Mouse (Mus musculus) limb, embryonic 14.5 days (tissue): Measurements from ENCODE around the gene Glb1l2. TPM values are rescaled to one million over a fixed set of nuclear protein-coding genes. Genes with fewer than 3 reads are reported as not detected.

Experiments
- ATAC-seq: fragments of 200-750 bp; cut with Nextera tagmentation; 2 replicates; pipeline ENCODE4 v1.8.0; 2017; ENCODE audit warnings: low read depth, moderate number of reproducible peaks, moderate TSS enrichment; ENCODE audit not compliant: low FRiP score
- DNase-seq: peaks from one replicate; pipeline ENCODE4 v3.0.0-alpha.2; 2015; ENCODE audit warnings: low spot score
- H3K27ac ChIP-seq: fragments of 300-500 bp; sonication (generic); replicated peaks from 2 replicates; pipeline ENCODE4 v1.5.1; 2014; ENCODE audit warnings: low read depth, mild to moderate bottlenecking, low read length, moderate library complexity, mixed read lengths
- H3K27me3 ChIP-seq: fragments of 300-500 bp; sonication (generic); 2 replicates; pipeline ENCODE4 v1.6.1; 2014; ENCODE audit warnings: low read length, mixed read lengths; ENCODE audit not compliant: control insufficient read depth, insufficient read depth
- H3K36me3 ChIP-seq: fragments of 300-500 bp; sonication (generic); 2 replicates; pipeline ENCODE4 v1.6.1; 2014; ENCODE audit warnings: mild to moderate bottlenecking, low read length, moderate library complexity, mixed read lengths; ENCODE audit not compliant: control insufficient read depth, insufficient read depth
- H3K4me1 ChIP-seq: fragments of 300-500 bp; sonication (generic); 2 replicates; pipeline ENCODE4 v1.6.1; 2014; ENCODE audit warnings: antibody characterized with exemption, low read length, mixed read lengths; ENCODE audit not compliant: control insufficient read depth, insufficient read depth
- H3K4me2 ChIP-seq: fragments of 300-500 bp; sonication (generic); replicated peaks from 2 replicates; pipeline ENCODE4 v1.6.1; 2014; ENCODE audit warnings: low read depth, mild to moderate bottlenecking, low read length, moderate library complexity; ENCODE audit not compliant: severe bottlenecking
- H3K4me3 ChIP-seq: fragments of 300-500 bp; sonication (generic); replicated peaks from 2 replicates; pipeline ENCODE4 v1.5.1; 2014; ENCODE audit warnings: low read length
- H3K9ac ChIP-seq: fragments of 300-500 bp; sonication (generic); 2 replicates; pipeline ENCODE4 v1.6.1; 2014; ENCODE audit warnings: mild to moderate bottlenecking, low read depth, low read length, moderate library complexity; ENCODE audit not compliant: severe bottlenecking
- H3K9me3 ChIP-seq: fragments of 300-500 bp; sonication (generic); 2 replicates; pipeline ENCODE4 v1.6.1; 2016; ENCODE audit warnings: low read length; ENCODE audit not compliant: control insufficient read depth
- POLR2A ChIP-seq: fragments of 200-500 bp; IDR thresholded peaks from 2 replicates; pipeline ENCODE4 v1.8.0; 2012; ENCODE audit warnings: inconsistent platforms, mild to moderate bottlenecking, moderate library complexity, borderline replicate concordance; ENCODE audit not compliant: insufficient read depth, insufficient read length; ENCODE audit errors: extremely low read depth
- WGBS: fragments of 180-500 bp; shearing (Covaris S2); extraction: QIAGEN DNeasy Blood & Tissue Kit; methylation state at CpG from one replicate; pipeline ENCODE4 v1.1.7; 2014; 5-methylcytosine and 5-hydroxymethylcytosine counted together
- polyA plus RNA-seq, 2 experiments: library from polyadenylated mRNA; depleted of rRNA in 1 of 2; stranded (reverse) in 1 of 2; unstranded in 1 of 2; fragments of >200 nt; fragmentation: Nextera tagmentation in 1 of 2; extraction: Ambion mirVana in 1 of 2; gene quantifications; 2 replicates each; pipeline versions ENCODE4 v1.2.1 to v1.2.3; 2012 to 2014

Gene Glb1l2
- polyA plus RNA-seq, 2 experiments, result 2.6 to 3.5 TPM

- H3K9me3 ChIP-seq, result no peaks in the 10 kb centered on the region
- H3K4me1 ChIP-seq, result no peaks in the 10 kb centered on the region
- peak within 1 kb of the TSS; percentile 47 for H3K4me3 ChIP-seq
- H3K4me2 ChIP-seq, result peak within 1 kb of the TSS; percentile 93
- TF ChIP-seq POLR2A, result no peak
- peaks cover 29% of the 10 kb centered on the region for H3K27me3 ChIP-seq
- H3K9ac ChIP-seq, result peak within 1 kb of the TSS; percentile 51
- no peaks in the 10 kb centered on the region for H3K36me3 ChIP-seq
- H3K27ac ChIP-seq, result no peak within 1 kb of the TSS
- ATAC-seq, result peak; percentile 57; the same call in 1 of the 2 replicates
- WGBS, result 3% methylated on average over 31 of the region's 65 CpGs
- no peak for DNase-seq
Measured at GRCm38 (mm10) chr9:26733206-26733891, 72.9 kb downstream of the Glb1l2 start, which contains the start of gene B3gat1. Gene B3gat1 (plus strand): TSS chr9:26733728.

- Histone ChIP-seq H3K27ac (no peak overlapping the region), H3K27me3 (peaks cover 8% of the 10 kb centered on the region), H3K9ac (no peak overlapping the region), H3K9me3 (no peaks in the 10 kb centered on the region), H3K4me2 (no peak overlapping the region), H3K4me1 (no peaks in the 10 kb centered on the region), H3K36me3 (no peaks in the 10 kb centered on the region), H3K4me3 (no peak overlapping the region)
- TF ChIP-seq POLR2A, result no peak
- ATAC-seq, result no peak
- DNase-seq, result no peak
- WGBS, result 83% methylated on average over 2 of the region's 2 CpGs
Measured at GRCm38 (mm10) chr9:26728556-26728955, 77.7 kb downstream of the Glb1l2 start.

GRCm38 (mm10) chr9:26727445-26727844 lies 78.8 kb downstream of the Glb1l2 start:
- Histone ChIP-seq H3K4me1 (no peaks in the 10 kb centered on the region), H3K9ac (no peak overlapping the region), H3K27me3 (no peaks in the 10 kb centered on the region), H3K36me3 (no peaks in the 10 kb centered on the region), H3K27ac (no peak overlapping the region), H3K4me2 (no peak overlapping the region), H3K9me3 (no peaks in the 10 kb centered on the region), H3K4me3 (no peak overlapping the region)
- DNase-seq, result peak; percentile 67
- WGBS, result 63% methylated on average over 2 of the region's 2 CpGs
- no peak for ATAC-seq
- no peak for TF ChIP-seq POLR2A

- no peak overlapping the region for H3K4me2 ChIP-seq
- H3K4me3 ChIP-seq, result no peak overlapping the region
- H3K36me3 ChIP-seq, result no peaks in the 10 kb centered on the region
- ATAC-seq (no peak), DNase-seq (no peak)
- H3K9me3 ChIP-seq, result no peaks in the 10 kb centered on the region
- TF ChIP-seq POLR2A, result no peak
- 92% methylated on average over 3 of the region's 3 CpGs for WGBS
- H3K27ac ChIP-seq, result no peak overlapping the region
- no peak overlapping the region for H3K9ac ChIP-seq
- no peaks in the 10 kb centered on the region for H3K4me1 ChIP-seq
- H3K27me3 ChIP-seq, result no peaks in the 10 kb centered on the region
Measured at GRCm38 (mm10) chr9:26725709-26726108, 80.6 kb downstream of the Glb1l2 start.

GRCm38 (mm10) chr9:26721771-26722170 lies 84.5 kb downstream of the Glb1l2 start:
- no peaks in the 10 kb centered on the region for H3K27me3 ChIP-seq
- H3K27ac ChIP-seq, result no peak overlapping the region
- 81% methylated on average over 7 of the region's 7 CpGs for WGBS
- no peak overlapping the region for H3K4me3 ChIP-seq
- no peaks in the 10 kb centered on the region for H3K36me3 ChIP-seq
- H3K9ac ChIP-seq, result no peak overlapping the region
- no peak overlapping the region for H3K4me2 ChIP-seq
- DNase-seq (no peak), ATAC-seq (no peak)
- TF ChIP-seq POLR2A, result no peak
- H3K9me3 ChIP-seq, result no peaks in the 10 kb centered on the region
- H3K4me1 ChIP-seq, result no peaks in the 10 kb centered on the region

GRCm38 (mm10) chr9:26718388-26718787 lies 87.9 kb downstream of the Glb1l2 start:
- no peak overlapping the region for H3K4me2 ChIP-seq
- no peaks in the 10 kb centered on the region for H3K4me1 ChIP-seq
- no peaks in the 10 kb centered on the region for H3K27me3 ChIP-seq
- WGBS, result 44% methylated on average over 3 of the region's 3 CpGs
- no peak for TF ChIP-seq POLR2A
- no peak overlapping the region for H3K4me3 ChIP-seq
- H3K36me3 ChIP-seq, result no peaks in the 10 kb centered on the region
- ATAC-seq (no peak), DNase-seq (no peak)
- no peak overlapping the region for H3K9ac ChIP-seq
- no peaks in the 10 kb centered on the region for H3K9me3 ChIP-seq
- no peak overlapping the region for H3K27ac ChIP-seq

Other genes starting within 250 kb of the Glb1l2 start
- 2.4 and 3.0 TPM in 2 replicates for gene B3gat1, start 72.7 kb downstream of the Glb1l2 start, polyA plus RNA-seq (2012; rRNA removed)
- 0.23 and 0.28 TPM in 2 replicates for gene B3gat1, start 72.7 kb downstream of the Glb1l2 start, polyA plus RNA-seq (2014; fragmentation: Nextera tagmentation; extraction: Ambion mirVana)
- not detected in 2 replicates for gene Glb1l3, start 54.4 kb upstream of the Glb1l2 start, polyA plus RNA-seq (2012; rRNA removed)
- not detected in 2 replicates for gene Glb1l3, start 54.4 kb upstream of the Glb1l2 start, polyA plus RNA-seq (2014; fragmentation: Nextera tagmentation; extraction: Ambion mirVana)
- gene Gm1110, start 116.6 kb upstream of the Glb1l2 start, polyA plus RNA-seq (2012; rRNA removed), result 0.05 TPM in 2 replicates
- not detected in 2 replicates for gene Gm1110, start 116.6 kb upstream of the Glb1l2 start, polyA plus RNA-seq (2014; fragmentation: Nextera tagmentation; extraction: Ambion mirVana)
- gene Acad8, start 193.1 kb upstream of the Glb1l2 start, polyA plus RNA-seq (2012; rRNA removed), result 46.4 and 47.3 TPM in 2 replicates
- 45.6 and 46.7 TPM in 2 replicates for gene Acad8, start 193.1 kb upstream of the Glb1l2 start, polyA plus RNA-seq (2014; fragmentation: Nextera tagmentation; extraction: Ambion mirVana)
- gene Thyn1, start 193.2 kb upstream of the Glb1l2 start, polyA plus RNA-seq (2012; rRNA removed), result 44.4 and 69.2 TPM in 2 replicates
- gene Thyn1, start 193.2 kb upstream of the Glb1l2 start, polyA plus RNA-seq (2014; fragmentation: Nextera tagmentation; extraction: Ambion mirVana), result 124 and 127 TPM in 2 replicates
- gene Vps26b, start 223.6 kb upstream of the Glb1l2 start, polyA plus RNA-seq (2012; rRNA removed), result 40.3 and 44.1 TPM in 2 replicates
- gene Vps26b, start 223.6 kb upstream of the Glb1l2 start, polyA plus RNA-seq (2014; fragmentation: Nextera tagmentation; extraction: Ambion mirVana), result 44.2 and 49.2 TPM in 2 replicates
- gene Ncapd3, start 223.7 kb upstream of the Glb1l2 start, polyA plus RNA-seq (2012; rRNA removed), result 38.5 and 38.8 TPM in 2 replicates
- gene Ncapd3, start 223.7 kb upstream of the Glb1l2 start, polyA plus RNA-seq (2014; fragmentation: Nextera tagmentation; extraction: Ambion mirVana), result 24.3 and 28.2 TPM in 2 replicates